Mouse (Mus musculus): ENCODE measurements around the gene Mccc1.

GRCm38 (mm10) chr3:35994552-35995531 is 5.6 kb downstream of the Mccc1 start:
- no peak for TF ChIP-seq POLR2A (IDR thresholded peaks at IDR 0.05; ENCODE audit: borderline replicate concordance, low read depth, low read length)
- no peak for TF ChIP-seq CTCF (IDR thresholded peaks at IDR 0.05; ENCODE audit: low read depth, low read length)

Measured in bone marrow macrophage, adult 2 months (primary cell).